Mouse (Mus musculus) heart, postnatal 14 days (tissue): ENCODE measurements around the gene Crygs. TPM values are rescaled to one million over a fixed set of nuclear protein-coding genes. Genes with fewer than 3 reads are reported as not detected.
A peak's percentile ranks its signal among the peaks of the same experiment; 100 is the strongest.

Experiments
- DNase-seq, 2 experiments: peaks; one replicate each; pipeline ENCODE4 v3.0.0; 2021 to 2022
- intact Hi-C: fragments of 180-260 bp; cut with DNase I; formaldehyde crosslinking; loops from one replicate; pipeline ENCODE4 v1.15.1; 2025
- long read RNA-seq, 2 experiments: library from polyadenylated mRNA; stranded (forward); transcript quantifications; one replicate each; pipeline ENCODE4 v2.0.0; 2021
- total RNA-seq, 2 experiments: library from RNA; stranded (reverse); gene quantifications; 2 replicates each; pipeline ENCODE4 v1.2.3; 2021

Gene Crygs
- total RNA-seq, result not detected
- long read RNA-seq, experiment 1, result 0 reads
- long read RNA-seq, experiment 2, result 0 reads

- intact Hi-C loops, result no loop called here
- DNase-seq, result no peak
Observed at GRCm38 (mm10) chr16:22811477-22811876, at the start of gene Crygs. Gene Crygs, minus strand, starts transcription at chr16:22811577.

GRCm38 (mm10) chr16:22857431-22858113, 46.2 kb upstream of the Crygs start, which contains the start of the genes Tbccd1 and Dnajb11:
Gene Tbccd1, minus strand, starts transcription at chr16:22857669.
Gene Dnajb11, plus strand, starts transcription at chr16:22857845.
- peak; percentile 98 to 99 for DNase-seq
- intact Hi-C loops, result loop anchor here (5.0 kb wide), 1 partner anchor 250 kb away; the partner anchor contains the start of gene Eif4a2

DNA sequence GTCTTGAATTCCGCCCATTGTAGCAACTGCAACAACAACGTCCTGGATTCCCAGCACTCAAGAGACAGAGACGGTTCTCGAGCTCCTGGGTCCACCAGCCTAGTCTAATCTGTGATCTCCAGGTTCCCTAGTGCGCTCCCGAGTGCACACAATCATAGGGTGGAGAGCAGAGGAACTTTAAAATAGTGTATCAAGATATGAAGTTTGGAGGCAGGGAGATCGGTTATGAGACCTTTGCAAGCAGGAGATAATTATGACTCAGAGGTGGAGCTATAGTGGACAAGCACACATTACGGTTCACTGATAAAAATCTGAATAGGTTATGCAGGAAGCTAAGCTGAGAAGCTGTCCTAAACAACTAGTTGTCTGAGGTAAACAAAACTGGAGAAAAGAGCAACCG, 45.4 kb upstream of the Crygs start:
- intact Hi-C loops, result loop anchor here (5.0 kb wide), 1 partner anchor 251 kb away; the partner anchor contains the start of gene Eif4a2
- no peak for DNase-seq

GRCm38 (mm10) chr16:22852709-22853108, 41.3 kb upstream of the Crygs start:
- intact Hi-C loops, result no loop called here
- DNase-seq, result no peak

DNA sequence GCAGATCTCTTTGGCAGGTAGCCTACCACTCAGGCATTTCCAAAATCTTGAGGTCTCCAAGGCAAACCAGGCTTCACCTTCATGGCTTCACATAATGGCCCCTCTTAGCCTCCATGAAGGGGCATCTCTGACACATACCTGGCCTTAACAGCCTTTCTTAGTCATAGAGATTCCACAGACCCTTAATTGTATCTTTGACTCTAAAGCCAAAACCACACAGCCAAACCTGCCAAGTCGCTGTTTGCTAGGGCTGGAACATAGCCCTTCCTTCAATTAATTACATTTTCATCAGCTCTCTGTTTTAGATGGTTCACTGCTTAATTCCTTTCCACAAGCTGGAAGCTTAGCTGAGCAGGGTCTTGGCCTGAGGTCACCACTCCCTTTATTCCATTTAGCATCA, 37.0 kb upstream of the Crygs start:
- intact Hi-C loops, result no loop called here
- DNase-seq, result no peak

DNA sequence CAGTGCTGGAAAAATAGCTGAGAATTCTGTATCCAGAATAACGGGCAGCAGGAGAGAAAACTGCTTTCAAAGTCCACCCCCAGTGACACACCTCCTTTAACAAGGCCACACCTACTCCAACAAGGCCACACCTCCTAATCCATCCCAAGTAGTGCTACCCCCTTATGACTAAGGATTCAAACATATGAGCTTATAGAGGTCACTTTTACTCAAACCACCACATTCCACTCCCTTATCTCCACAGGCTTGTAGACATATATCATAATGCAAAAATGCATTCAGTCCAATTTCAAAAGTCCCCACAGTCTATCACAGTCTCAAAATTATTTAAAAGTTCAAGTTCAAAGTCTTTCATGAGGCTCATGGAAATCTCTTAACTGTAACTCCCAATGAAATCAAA, 36.3 kb upstream of the Crygs start:
- DNase-seq, result no peak
- intact Hi-C loops, result no loop called here

- no peak for DNase-seq
- intact Hi-C loops, result no loop called here
Observed at GRCm38 (mm10) chr16:22845481-22845880, 34.1 kb upstream of the Crygs start.

GRCm38 (mm10) chr16:22844834-22845233, 33.5 kb upstream of the Crygs start:
- no peak for DNase-seq

DNA sequence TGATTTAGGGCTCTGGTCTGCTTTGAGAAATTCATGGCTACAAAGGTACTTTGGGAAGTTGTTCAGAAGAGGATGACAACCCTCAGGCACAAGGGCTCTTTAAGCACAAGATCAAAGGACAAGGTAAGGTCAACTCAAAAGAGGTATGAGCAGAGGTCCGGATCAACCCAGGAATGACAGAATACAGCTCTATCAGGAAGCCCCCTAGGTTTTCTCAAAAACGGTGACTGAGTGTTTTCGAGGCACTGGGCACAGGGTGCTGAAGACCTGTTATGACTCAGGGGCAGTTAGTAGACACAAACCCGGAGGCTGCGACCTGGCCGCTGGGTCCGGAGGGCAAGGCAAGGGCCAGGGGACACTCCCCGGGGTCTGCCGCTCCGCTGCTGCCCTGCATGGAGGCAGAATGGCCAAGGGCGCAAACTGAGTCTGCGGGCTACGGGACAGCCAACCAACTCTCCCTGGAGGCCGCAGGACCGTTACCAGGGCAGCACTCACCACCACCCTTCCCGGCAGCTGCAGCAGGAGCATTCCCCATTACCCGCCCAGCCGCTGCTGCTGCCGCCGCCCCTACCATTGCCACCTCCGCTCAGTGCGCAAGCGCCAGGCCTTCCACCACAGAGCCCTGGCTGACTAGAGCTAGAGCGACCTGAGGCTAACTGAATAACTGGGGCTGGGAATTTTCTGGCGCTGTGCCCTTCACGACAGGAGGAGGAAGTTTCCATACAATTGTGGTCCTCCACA, 32.9 kb upstream of the Crygs start:
- peak; percentile 85 for DNase-seq
- intact Hi-C loops, result no loop called here

More at GRCm38 (mm10) chr16:22844834-22845233, 33.5 kb upstream of the Crygs start:
- intact Hi-C loops, result no loop called here

GRCm38 (mm10) chr16:22842871-22843270, 31.5 kb upstream of the Crygs start:
- intact Hi-C loops, result no loop called here
- DNase-seq, result no peak

- DNase-seq, result no peak
- intact Hi-C loops, result no loop called here
Observed at GRCm38 (mm10) chr16:22839146-22839857, 27.9 kb upstream of the Crygs start.

- intact Hi-C loops, result no loop called here
- DNase-seq, result no peak
Observed at GRCm38 (mm10) chr16:22832932-22833525, 21.7 kb upstream of the Crygs start.

DNA sequence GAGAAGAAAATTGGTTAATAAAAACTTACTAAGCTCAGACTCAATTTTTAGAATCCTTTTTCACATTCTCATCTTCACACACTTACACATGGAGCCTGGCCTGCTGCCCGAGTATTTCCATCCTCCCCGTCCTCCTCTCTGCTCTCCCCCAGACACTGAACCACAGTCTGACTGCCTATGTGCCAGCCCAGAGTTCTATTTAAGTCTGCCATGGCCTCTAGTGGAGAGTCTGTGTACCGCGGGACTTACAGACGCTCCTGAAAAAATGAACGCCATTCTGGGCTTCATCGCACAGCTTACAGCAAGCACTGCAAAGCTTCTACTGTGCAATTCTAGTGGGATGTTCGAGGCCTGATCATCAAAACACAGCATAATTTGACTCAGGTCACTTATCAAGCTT, 9.4 kb upstream of the Crygs start:
- DNase-seq, result no peak
- intact Hi-C loops, result no loop called here

DNA sequence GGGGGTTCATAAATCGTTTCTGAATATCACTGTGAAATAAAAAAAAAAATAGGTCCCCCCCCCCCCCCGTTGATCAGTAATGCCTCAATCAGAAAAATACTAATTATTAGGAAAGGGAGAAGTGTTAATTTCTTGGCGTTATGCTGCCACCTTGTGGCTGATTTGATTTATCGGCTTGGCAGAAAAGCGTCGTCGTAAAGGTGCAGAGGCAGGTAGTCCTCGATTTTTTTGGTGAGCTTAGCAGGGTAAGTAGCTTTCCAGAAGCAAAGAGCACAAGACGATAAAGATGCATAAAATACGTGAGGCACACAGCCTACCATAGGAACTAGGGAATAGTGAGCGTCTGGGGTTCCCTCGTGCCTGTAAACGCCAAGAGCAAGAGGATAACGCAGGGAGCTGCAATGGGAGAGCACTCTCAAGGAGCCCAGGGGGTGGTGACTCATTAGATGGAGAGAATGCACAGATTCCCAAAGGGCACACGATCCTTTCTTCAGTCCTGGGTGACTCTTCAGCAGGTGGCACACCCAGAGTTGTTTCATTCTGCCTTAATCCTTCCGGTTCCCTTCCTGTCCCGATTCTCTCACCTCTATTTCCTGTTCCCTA, 3.8 kb downstream of the Crygs start:
- peak; percentile 55 to 74 for DNase-seq
- intact Hi-C loops, result loop anchor here (1.0 to 2.0 kb wide), 2 partner anchors 243 to 505 kb away; no protein-coding TSS in a partner anchor

DNA sequence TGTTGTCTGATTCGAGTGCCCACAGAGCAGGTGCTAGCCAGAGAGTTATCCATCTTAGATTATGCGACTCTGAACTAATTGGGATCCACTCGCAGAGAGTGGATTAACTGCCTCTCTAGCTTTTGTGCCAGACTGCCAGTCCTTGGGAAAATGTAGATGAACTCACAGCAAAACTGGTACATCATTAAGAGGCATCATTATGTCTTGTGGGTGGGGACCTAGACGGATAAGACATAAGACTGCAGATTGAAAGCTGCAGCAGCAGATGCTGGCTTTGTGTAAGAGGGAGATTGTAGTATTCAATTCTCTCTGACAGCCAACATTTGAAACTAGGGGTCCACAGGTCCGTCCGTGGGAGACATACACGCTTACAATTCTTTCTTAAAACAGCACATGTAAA, 8.6 kb downstream of the Crygs start:
- DNase-seq, result no peak
- intact Hi-C loops, result no loop called here

DNA sequence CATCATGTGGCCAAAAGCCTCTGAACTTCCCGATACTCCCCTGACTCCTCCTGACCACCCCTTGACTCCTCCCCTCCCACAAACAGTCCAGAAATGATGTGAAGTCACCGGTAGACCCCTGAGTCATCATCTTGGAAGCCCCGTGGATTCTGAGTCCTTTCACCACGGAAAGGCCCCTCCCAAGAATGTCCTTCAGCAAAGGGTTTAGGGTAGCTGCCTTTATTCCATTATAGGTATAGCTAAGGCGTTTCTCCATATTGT, 10.6 kb downstream of the Crygs start:
- intact Hi-C loops, result no loop called here
- DNase-seq, result no peak

- intact Hi-C loops, result no loop called here
- DNase-seq, result no peak
Observed at GRCm38 (mm10) chr16:22800026-22800848, 11.1 kb downstream of the Crygs start.

DNA sequence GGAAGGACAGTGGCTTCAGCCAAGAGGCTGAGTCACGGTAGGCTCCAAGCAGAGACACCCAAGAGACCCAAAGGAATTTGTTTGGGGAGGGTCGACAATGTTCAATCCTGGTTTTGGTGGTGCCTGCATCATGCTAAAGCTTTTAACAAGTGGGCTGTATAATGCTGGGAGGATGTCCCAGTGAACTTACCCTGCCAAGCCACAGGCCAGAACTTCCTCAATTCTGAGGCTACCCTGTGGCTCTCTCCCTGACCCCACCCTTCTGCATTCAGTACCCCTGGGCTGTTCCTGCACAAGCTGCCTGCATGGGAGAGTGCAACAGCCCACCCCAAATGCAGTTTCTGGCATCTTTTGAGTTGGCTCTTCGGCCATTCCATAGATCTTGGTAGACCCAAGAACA, 12.9 kb downstream of the Crygs start:
- DNase-seq, result no peak
- intact Hi-C loops, result no loop called here

DNA sequence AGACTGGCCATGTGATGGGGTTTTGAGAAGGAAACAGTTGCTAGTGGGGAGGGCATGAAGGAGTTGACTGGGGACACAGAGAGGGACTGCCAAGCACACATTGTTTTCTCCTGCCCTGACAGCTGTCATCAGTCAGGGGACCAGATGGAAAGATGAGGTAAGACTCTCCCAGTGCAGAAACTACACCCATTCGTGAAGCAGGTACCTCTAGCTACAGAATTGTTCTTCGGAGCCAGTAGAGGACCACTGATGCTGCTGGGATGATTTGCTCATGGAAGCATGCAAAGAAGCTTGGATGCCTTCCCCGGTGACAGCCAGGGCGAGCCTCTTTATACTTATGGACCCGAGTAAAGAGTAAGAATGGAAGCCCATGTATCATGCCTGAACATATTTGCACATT, 13.9 kb downstream of the Crygs start:
- intact Hi-C loops, result no loop called here
- no peak for DNase-seq

DNA sequence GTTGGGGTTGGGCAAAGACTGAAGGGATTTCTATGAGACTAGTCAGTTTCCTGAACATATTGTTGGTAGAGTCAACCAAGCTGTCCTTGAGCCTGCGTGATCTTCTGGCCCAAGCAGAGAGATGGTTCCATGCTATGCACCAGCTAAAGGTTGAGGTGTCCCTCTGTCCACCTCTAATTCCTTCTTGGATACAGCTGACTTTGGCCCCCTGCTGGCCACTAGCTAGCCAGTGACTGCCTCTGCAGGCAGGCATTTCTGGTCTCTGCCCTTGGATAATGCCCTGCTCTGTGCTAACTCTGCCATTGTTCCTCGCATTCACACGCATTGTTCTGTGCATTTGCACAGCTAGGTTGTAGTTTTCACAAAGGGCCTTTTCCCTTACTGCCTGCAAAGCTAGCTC, 15.9 kb downstream of the Crygs start:
- intact Hi-C loops, result no loop called here
- peak; percentile 18 to 46 for DNase-seq
